Mouse (Mus musculus) CH12.LX (cell line): ENCODE measurements at regions not wholly inside any gene's neighbourhood (a gene's known extent, or its start where the extent isn't known, plus 50 kb on each side); places are given as distances from the start of the nearest gene placed in this dataset.

Experiments used
- JUND ChIP-seq: conservative IDR thresholded peaks from 2 replicates; pipeline ENCODE4 v1.6.1; 2011; ENCODE audit warnings: low read depth, low read length, improper control_type of control experiment
- MEF2A ChIP-seq: IDR thresholded peaks from 2 replicates; pipeline ENCODE4 v1.6.1; 2014; ENCODE audit warnings: low read depth, mild to moderate bottlenecking, inconsistent platforms, low read length, improper control_type of control experiment, borderline replicate concordance
- POLR2A ChIP-seq: IDR thresholded peaks from 2 replicates; pipeline ENCODE4 v1.6.1; 2011; ENCODE audit warnings: low read depth, mild to moderate bottlenecking, improper control_type of control experiment, low read length
- RAD21 ChIP-seq: IDR thresholded peaks from 2 replicates; pipeline ENCODE4 v1.6.1; 2011; ENCODE audit warnings: low read depth, mild to moderate bottlenecking, low read length, improper control_type of control experiment, moderate library complexity
- SIN3A ChIP-seq: IDR thresholded peaks from 2 replicates; pipeline ENCODE4 v1.6.1; 2012; ENCODE audit warnings: low read length, improper control_type of control experiment, inconsistent platforms
- SMC3 ChIP-seq: IDR thresholded peaks from 2 replicates; pipeline ENCODE4 v1.6.1; 2011; ENCODE audit warnings: low read depth, low read length, improper control_type of control experiment

GRCm38 (mm10) chr4:52365866-52366265, 73.2 kb upstream of the Smc2 start:
- TF ChIP-seq SIN3A (no peak), POLR2A (no peak), MEF2A (no peak), RAD21 (no peak), JUND (no peak), SMC3 (no peak)
